In genomic region chr6:72374206-72374605, GRCm38 (mm10) we compare ENCODE assay signal across 20 mouse cellular contexts. TPM values are rescaled to one million over a fixed set of nuclear protein-coding genes. Genes with fewer than 3 reads are reported as not detected.
DNase-seq lines count a peak whose midpoint lies in the region; ATAC-seq and TF ChIP-seq lines count a peak whose summit lies in the region.
"Had no signal": no experiment of that assay in that cellular context is flagged by ENCODE, and none has a peak within 500 bp of the region (broad histone marks: within the 10 kb centered on the region; RNA-seq: fewer than 3 reads in every experiment).

No protein-coding gene starts in this region.

- no peaks in the 10 kb centered on the region for H3K9me3 ChIP-seq in heart, embryonic 13.5 days
- no peaks in the 10 kb centered on the region for H3K9me3 ChIP-seq in lung, embryonic 15.5 days
- no peaks in the 10 kb centered on the region for H3K9me3 ChIP-seq in heart, postnatal 0 days (replicated peaks; ENCODE audit: control insufficient read depth, low read length)
- H3K9me3 ChIP-seq: embryonic facial prominence, embryonic 10.5 days; limb, embryonic 10.5 days; midbrain, embryonic 13.5 days; neural tube, embryonic 15.5 days had no signal

- DNase-seq in heart, adult 2 months: no peak
- DNase-seq in lung, adult 18-20 months: no peak
- DNase-seq in heart, postnatal 0 days (ENCODE audit: low spot score): peak; percentile 50
- DNase-seq in gastrocnemius, postnatal 25 days: no peak
- DNase-seq in testis, postnatal 14 days (ENCODE audit: low spot score): no peak
- DNase-seq: adrenal gland, postnatal 25 days; cerebellum, adult 18-20 months; kidney, adult 18-20 months; kidney, postnatal 14 days; thymus, adult 2 months had no signal

- no peak for ATAC-seq in heart, embryonic 13.5 days (ENCODE audit: extremely low read depth, insufficient number of reproducible peaks, low FRiP score, low TSS enrichment)
- ATAC-seq in lung, embryonic 15.5 days (ENCODE audit: borderline replicate concordance, extremely low read depth, low FRiP score, low TSS enrichment): peak; percentile 21; the same call in 1 of the 2 replicates
- no peak for ATAC-seq in heart, postnatal 0 days (ENCODE audit: insufficient read depth, low read depth)
- ATAC-seq in megakaryocyte-erythroid progenitor cell, adult 5-6 weeks (replicated peaks; ENCODE audit: low FRiP score, low TSS enrichment, poor library complexity, severe bottlenecking): 0 out of 2 replicates have a peak, but pooled peaks have one; percentile 19
- ATAC-seq: forebrain, embryonic 14.5 days; midbrain, embryonic 13.5 days had no signal

- WGBS in heart, embryonic 13.5 days: 46% methylated on average over 7 of the region's 7 CpGs
- WGBS in heart, adult 2 months: 35% methylated on average over 7 of the region's 7 CpGs
- 31% methylated on average over 7 of the region's 7 CpGs for WGBS in lung, embryonic 15.5 days
- WGBS in heart, postnatal 0 days: 49% methylated on average over 7 of the region's 7 CpGs

- TF ChIP-seq EP300 in heart, adult 2 months (IDR thresholded peaks at IDR 0.05; ENCODE audit: insufficient read depth, low read depth, low read length): no peak
- no peak for TF ChIP-seq EP300 in heart, postnatal 0 days (IDR thresholded peaks at IDR 0.05; ENCODE audit: low read depth)

- no peak overlapping the region for H3K4me3 ChIP-seq in heart, embryonic 13.5 days
- no peak overlapping the region for H3K4me3 ChIP-seq in heart, adult 2 months
- H3K4me3 ChIP-seq in lung, embryonic 15.5 days: no peak overlapping the region
- no peak overlapping the region for H3K4me3 ChIP-seq in heart, postnatal 0 days (ENCODE audit: low read depth, low read length)
- H3K4me3 ChIP-seq: embryonic facial prominence, embryonic 10.5 days; left cerebral cortex, adult 2 months; limb, embryonic 10.5 days; midbrain, embryonic 13.5 days; neural tube, embryonic 15.5 days had no signal

- no peaks in the 10 kb centered on the region for H3K27me3 ChIP-seq in heart, embryonic 13.5 days (replicated peaks)
- no peaks in the 10 kb centered on the region for H3K27me3 ChIP-seq in heart, adult 2 months (ENCODE audit: control insufficient read depth, insufficient read depth, low read length)
- H3K27me3 ChIP-seq in lung, embryonic 15.5 days: no peaks in the 10 kb centered on the region
- no peaks in the 10 kb centered on the region for H3K27me3 ChIP-seq in heart, postnatal 0 days (ENCODE audit: control insufficient read depth, insufficient read depth, low read length)

- no peaks in the 10 kb centered on the region for H3K79me2 ChIP-seq in heart, adult 2 months (replicated peaks; ENCODE audit: control insufficient read depth, insufficient read depth, low read length)

- H3K27ac ChIP-seq in heart, embryonic 13.5 days (replicated peaks): peak overlapping the region; percentile 61
- no peak overlapping the region for H3K27ac ChIP-seq in heart, adult 2 months
- peak overlapping the region; percentile 59 for H3K27ac ChIP-seq in lung, embryonic 15.5 days
- peak overlapping the region; percentile 1; the same call in 1 of the 2 replicates for H3K27ac ChIP-seq in heart, postnatal 0 days (ENCODE audit: low read depth)
- H3K27ac ChIP-seq: embryonic facial prominence, embryonic 10.5 days; hindbrain, embryonic 14.5 days; left cerebral cortex, adult 2 months; limb, embryonic 10.5 days; midbrain, embryonic 13.5 days; neural tube, embryonic 15.5 days had no signal

- no peak for TF ChIP-seq CTCF in heart, adult 2 months (IDR thresholded peaks at IDR 0.05)
- no peak for TF ChIP-seq CTCF in heart, postnatal 0 days (IDR thresholded peaks at IDR 0.05; ENCODE audit: low read depth)

- peak overlapping the region; percentile 2; the same call in 1 of the 2 replicates for H3K9ac ChIP-seq in heart, embryonic 13.5 days
- H3K9ac ChIP-seq in heart, adult 2 months (ENCODE audit: low read depth, low read length): no peak overlapping the region
- H3K9ac ChIP-seq in lung, embryonic 15.5 days: no peak overlapping the region
- H3K9ac ChIP-seq in heart, postnatal 0 days (replicated peaks; ENCODE audit: low read depth, low read length): no peak overlapping the region
- H3K9ac ChIP-seq: hindbrain, embryonic 14.5 days; midbrain, embryonic 13.5 days; neural tube, embryonic 15.5 days had no signal

- TF ChIP-seq POLR2A in heart, adult 2 months (IDR thresholded peaks at IDR 0.05; ENCODE audit: insufficient read depth, low read depth, low read length): no peak

- H3K4me1 ChIP-seq in heart, embryonic 13.5 days: peaks cover 57% of the 10 kb centered on the region
- H3K4me1 ChIP-seq in heart, adult 2 months (ENCODE audit: control insufficient read depth, insufficient read depth, low read length): peaks cover 26% of the 10 kb centered on the region
- H3K4me1 ChIP-seq in lung, embryonic 15.5 days: peaks cover 34% of the 10 kb centered on the region
- H3K4me1 ChIP-seq in heart, postnatal 0 days (ENCODE audit: control insufficient read depth, insufficient read depth): peaks cover 31% of the 10 kb centered on the region
- H3K4me1 ChIP-seq: midbrain, embryonic 13.5 days; neural tube, embryonic 15.5 days had no signal

- H3K4me2 ChIP-seq in heart, embryonic 13.5 days: 0 out of 2 replicates have a peak overlapping the region, but pooled peaks have one; percentile 1
- H3K4me2 ChIP-seq in lung, embryonic 15.5 days: peak overlapping the region; percentile 0; the same call in 1 of the 2 replicates
- H3K4me2 ChIP-seq in heart, postnatal 0 days (ENCODE audit: low read depth, low read length): no peak overlapping the region
- H3K4me2 ChIP-seq: hindbrain, embryonic 14.5 days; midbrain, embryonic 13.5 days; neural tube, embryonic 15.5 days had no signal

- intact Hi-C loops in heart, adult 2 months (cut with DNase I): no loop called here

- H3K36me3 ChIP-seq in heart, embryonic 13.5 days: peaks cover 11% of the 10 kb centered on the region
- no peaks in the 10 kb centered on the region for H3K36me3 ChIP-seq in heart, adult 2 months (ENCODE audit: control insufficient read depth, insufficient read depth, low read length)
- no peaks in the 10 kb centered on the region for H3K36me3 ChIP-seq in lung, embryonic 15.5 days
- 0 out of 2 replicates have a peak, but pooled peaks cover 7% of the 10 kb centered on the region for H3K36me3 ChIP-seq in heart, postnatal 0 days (replicated peaks; ENCODE audit: control insufficient read depth, insufficient read depth, low read length)
- H3K36me3 ChIP-seq: embryonic facial prominence, embryonic 10.5 days; limb, embryonic 10.5 days; midbrain, embryonic 13.5 days; neural tube, embryonic 15.5 days had no signal

RNA-seq across cellular contexts. Expression of gene Vamp5, which starts 6.1 kb away (rescaled TPM):
- polyA plus RNA-seq in heart, embryonic 13.5 days (2015; fragmentation: Nextera tagmentation; extraction: Ambion mirVana): 42.7 and 53.4 TPM in 2 replicates
- 10 to 100 TPM; 49.3 to 58.3 TPM for total RNA-seq in heart, adult 2 months (2021)
- 99.6 and 116 TPM in 2 replicates for polyA plus RNA-seq in heart, adult 2 months (2012; rRNA removed)
- polyA plus RNA-seq in lung, embryonic 15.5 days (2015; fragmentation: Nextera tagmentation; extraction: Ambion mirVana): 34.5 and 37.5 TPM in 2 replicates
- total RNA-seq in heart, postnatal 0 days (2014; rRNA removed; ENCODE audit: low replicate concordance): 19.5 and 39.8 TPM in 2 replicates
- 49.0 and 52.9 TPM in 2 replicates for polyA plus RNA-seq in heart, postnatal 0 days (2015; fragmentation: Nextera tagmentation; extraction: Ambion mirVana)
- total RNA-seq in megakaryocyte-erythroid progenitor cell, adult 5-6 weeks (2014; fragmentation: Nextera tagmentation): 420 and 424 TPM in 2 replicates
- total RNA-seq in megakaryocyte-erythroid progenitor cell, adult 5-6 weeks (2017): 125 and 132 TPM in 2 replicates
- 10 to 100 TPM; 97.2 to 99.9 TPM for total RNA-seq in gastrocnemius, postnatal 25 days (2021)

RNA-seq across cellular contexts. Expression of gene Rnf181, which starts 7.5 kb away (rescaled TPM):
- 88.4 and 104 TPM in 2 replicates for polyA plus RNA-seq in heart, embryonic 13.5 days (2015; fragmentation: Nextera tagmentation; extraction: Ambion mirVana)
- total RNA-seq in heart, adult 2 months (2021): 10 to 100 TPM; 36.0 to 40.7 TPM
- 44.0 and 56.6 TPM in 2 replicates for polyA plus RNA-seq in heart, adult 2 months (2012; rRNA removed)
- 130 and 137 TPM in 2 replicates for polyA plus RNA-seq in lung, embryonic 15.5 days (2015; fragmentation: Nextera tagmentation; extraction: Ambion mirVana)
- 53.5 and 65.0 TPM in 2 replicates for total RNA-seq in heart, postnatal 0 days (2014; rRNA removed; ENCODE audit: low replicate concordance)
- 74.9 and 81.3 TPM in 2 replicates for polyA plus RNA-seq in heart, postnatal 0 days (2015; fragmentation: Nextera tagmentation; extraction: Ambion mirVana)
- total RNA-seq in megakaryocyte-erythroid progenitor cell, adult 5-6 weeks (2014; fragmentation: Nextera tagmentation): 82.6 and 91.5 TPM in 2 replicates
- total RNA-seq in megakaryocyte-erythroid progenitor cell, adult 5-6 weeks (2017): 34.8 and 55.5 TPM in 2 replicates
- total RNA-seq in gastrocnemius, postnatal 25 days (2021): 10 to 100 TPM; 23.8 to 28.8 TPM

RNA-seq across cellular contexts. Expression of gene Vamp8, which starts 16.3 kb away (rescaled TPM):
- 127 and 150 TPM in 2 replicates for polyA plus RNA-seq in heart, embryonic 13.5 days (2015; fragmentation: Nextera tagmentation; extraction: Ambion mirVana)
- total RNA-seq in heart, adult 2 months (2021): 10 to 100 TPM; 69.3 to 78.8 TPM
- polyA plus RNA-seq in heart, adult 2 months (2012; rRNA removed): 85.6 and 112 TPM in 2 replicates
- polyA plus RNA-seq in lung, embryonic 15.5 days (2015; fragmentation: Nextera tagmentation; extraction: Ambion mirVana): 179 and 194 TPM in 2 replicates
- 69.8 and 109 TPM in 2 replicates for total RNA-seq in heart, postnatal 0 days (2014; rRNA removed; ENCODE audit: low replicate concordance)
- 174 and 175 TPM in 2 replicates for polyA plus RNA-seq in heart, postnatal 0 days (2015; fragmentation: Nextera tagmentation; extraction: Ambion mirVana)
- 225 and 320 TPM in 2 replicates for total RNA-seq in megakaryocyte-erythroid progenitor cell, adult 5-6 weeks (2014; fragmentation: Nextera tagmentation)
- 240 and 305 TPM in 2 replicates for total RNA-seq in megakaryocyte-erythroid progenitor cell, adult 5-6 weeks (2017)
- 10 to 100 TPM; 44.2 to 49.7 TPM for total RNA-seq in gastrocnemius, postnatal 25 days (2021)

RNA-seq across cellular contexts. Expression of gene Tmem150a, which starts 19.0 kb away (rescaled TPM):
- polyA plus RNA-seq in heart, embryonic 13.5 days (2015; fragmentation: Nextera tagmentation; extraction: Ambion mirVana): 13.4 and 15.1 TPM in 2 replicates
- 10 to 100 TPM; 22.7 to 22.8 TPM for total RNA-seq in heart, adult 2 months (2021)
- 79.2 and 86.9 TPM in 2 replicates for polyA plus RNA-seq in heart, adult 2 months (2012; rRNA removed)
- polyA plus RNA-seq in lung, embryonic 15.5 days (2015; fragmentation: Nextera tagmentation; extraction: Ambion mirVana): 12.1 and 12.2 TPM in 2 replicates
- 18.2 and 23.2 TPM in 2 replicates for total RNA-seq in heart, postnatal 0 days (2014; rRNA removed; ENCODE audit: low replicate concordance)
- polyA plus RNA-seq in heart, postnatal 0 days (2015; fragmentation: Nextera tagmentation; extraction: Ambion mirVana): 8.0 and 9.7 TPM in 2 replicates
- 0.92 and 5.0 TPM in 2 replicates for total RNA-seq in megakaryocyte-erythroid progenitor cell, adult 5-6 weeks (2014; fragmentation: Nextera tagmentation)
- not detected in 2 replicates for total RNA-seq in megakaryocyte-erythroid progenitor cell, adult 5-6 weeks (2017)
- 10 to 100 TPM; 14.8 to 17.3 TPM for total RNA-seq in gastrocnemius, postnatal 25 days (2021)

RNA-seq across cellular contexts. Expression of gene 0610030E20Rik, which starts 27.1 kb away (rescaled TPM):
- polyA plus RNA-seq in heart, embryonic 13.5 days (2015; fragmentation: Nextera tagmentation; extraction: Ambion mirVana): 16.8 and 17.9 TPM in 2 replicates
- 1 to 10 TPM; 8.2 to 9.1 TPM for total RNA-seq in heart, adult 2 months (2021)
- 8.7 and 13.6 TPM in 2 replicates for polyA plus RNA-seq in heart, adult 2 months (2012; rRNA removed)
- polyA plus RNA-seq in lung, embryonic 15.5 days (2015; fragmentation: Nextera tagmentation; extraction: Ambion mirVana): 27.4 and 28.2 TPM in 2 replicates
- total RNA-seq in heart, postnatal 0 days (2014; rRNA removed; ENCODE audit: low replicate concordance): 7.3 and 12.0 TPM in 2 replicates
- polyA plus RNA-seq in heart, postnatal 0 days (2015; fragmentation: Nextera tagmentation; extraction: Ambion mirVana): 11.9 and 12.9 TPM in 2 replicates
- 28.5 and 31.0 TPM in 2 replicates for total RNA-seq in megakaryocyte-erythroid progenitor cell, adult 5-6 weeks (2014; fragmentation: Nextera tagmentation)
- total RNA-seq in megakaryocyte-erythroid progenitor cell, adult 5-6 weeks (2017): 15.2 and 16.6 TPM in 2 replicates
- 10 to 100 TPM; 11.2 to 12.8 TPM for total RNA-seq in gastrocnemius, postnatal 25 days (2021)

Comparison
In these comparisons a context has a peak if more than half of its experiments do, and no peak if none do; other contexts are left out.
1. ATAC-seq: peak in lung, embryonic 15.5 days (single experiment) and megakaryocyte-erythroid progenitor cell, adult 5-6 weeks (single experiment); none in heart, embryonic 13.5 days (single experiment) and heart, postnatal 0 days (single experiment).